Mouse (Mus musculus) gastrocnemius, adult 8-10 months (tissue): ENCODE results near the gene Kcp. TPM values are rescaled to one million over a fixed set of nuclear protein-coding genes. Genes with fewer than 3 reads are reported as not detected.

Experiments
- DNase-seq, 2 experiments: peaks; one replicate each; pipeline ENCODE4 v3.0.0; 2022; ENCODE audit warnings: low spot score in 2 of 2
- total RNA-seq, 4 experiments: library from RNA; stranded (reverse); gene quantifications; 2 replicates each; pipeline ENCODE4 v1.2.4; 2022

Kcp gene
- total RNA-seq, 4 experiments from 2014 or later = 2.2 to 6.0 (median 4.4) TPM

DNA sequence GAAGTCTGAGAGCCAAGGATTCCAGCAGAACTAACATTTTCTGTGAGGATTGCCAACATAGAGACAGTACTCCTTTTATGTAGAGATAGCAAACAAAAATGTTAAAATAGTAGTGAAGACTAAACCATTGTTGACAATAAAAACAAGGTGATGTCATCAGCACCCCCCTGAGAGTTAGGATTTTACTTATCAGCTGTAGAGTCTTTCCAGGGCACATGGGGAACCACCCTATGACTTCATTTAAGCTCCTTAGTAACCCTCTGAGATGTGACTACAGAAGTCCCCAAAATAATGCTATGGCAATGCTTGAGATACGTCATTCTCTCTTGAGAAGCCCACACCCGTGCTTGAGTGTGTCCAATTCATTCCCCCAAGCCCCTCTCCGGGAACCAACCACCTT is 44.4 kb downstream of the Kcp start:
- DNase-seq = no peak

DNA sequence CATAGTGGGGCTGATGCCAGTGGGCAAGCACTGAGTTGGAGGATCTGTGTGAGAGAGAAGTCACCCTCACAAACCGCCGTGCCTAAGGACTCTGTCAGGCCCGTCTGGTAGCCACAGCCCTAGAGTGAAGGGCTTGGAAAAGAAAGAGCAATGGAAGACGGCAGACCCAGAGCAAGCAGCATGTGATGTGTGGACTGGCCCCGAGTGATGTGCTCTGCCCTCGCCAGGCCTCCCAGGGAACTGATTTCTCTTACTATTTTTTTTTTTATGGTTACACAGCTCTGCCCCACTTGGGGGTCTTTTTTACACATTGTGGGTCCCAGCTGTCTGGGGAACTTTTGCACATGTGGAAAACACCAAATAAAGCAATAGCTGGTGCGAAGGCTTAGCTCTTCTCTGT is 46.2 kb downstream of the Kcp start:
- no peak for DNase-seq

DNA sequence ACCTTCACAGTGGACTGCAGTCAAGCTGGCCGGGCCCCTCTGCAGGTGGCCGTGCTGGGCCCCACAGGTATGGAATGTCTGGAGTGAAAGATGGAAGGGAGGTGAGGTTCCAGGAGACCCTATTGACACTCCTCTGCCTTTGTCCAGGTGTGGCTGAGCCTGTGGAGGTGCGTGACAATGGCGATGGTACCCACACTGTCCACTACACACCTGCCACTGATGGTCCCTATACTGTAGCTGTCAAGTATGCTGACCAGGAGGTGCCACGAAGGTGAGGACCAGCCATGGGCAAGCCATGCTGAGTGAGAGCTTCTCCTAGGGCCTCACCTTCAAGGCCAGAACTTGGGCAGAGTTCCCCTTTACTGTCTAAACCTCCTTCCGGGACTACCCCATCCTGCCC is 57.1 kb downstream of the Kcp start:
- no peak for DNase-seq

DNA sequence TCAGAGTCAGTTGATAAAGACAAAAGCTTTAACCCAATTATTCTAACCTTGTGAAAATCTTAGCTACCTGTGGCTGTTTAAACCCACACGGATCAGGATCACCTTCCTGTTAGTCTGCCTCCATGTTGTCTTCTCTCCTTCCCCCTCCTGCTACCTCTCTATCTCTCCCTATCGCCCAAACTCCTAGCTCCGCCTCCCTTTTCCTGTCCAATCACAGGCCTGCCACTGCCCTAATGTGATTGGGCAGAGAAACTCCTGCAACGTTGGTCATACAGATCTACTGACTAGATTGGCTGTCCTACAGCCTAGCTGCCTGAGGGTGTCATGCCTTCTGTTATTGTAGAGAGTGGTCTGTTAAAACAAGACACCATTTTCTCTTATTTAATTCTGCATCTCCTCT is 57.9 kb downstream of the Kcp start:
- no peak for DNase-seq

DNA sequence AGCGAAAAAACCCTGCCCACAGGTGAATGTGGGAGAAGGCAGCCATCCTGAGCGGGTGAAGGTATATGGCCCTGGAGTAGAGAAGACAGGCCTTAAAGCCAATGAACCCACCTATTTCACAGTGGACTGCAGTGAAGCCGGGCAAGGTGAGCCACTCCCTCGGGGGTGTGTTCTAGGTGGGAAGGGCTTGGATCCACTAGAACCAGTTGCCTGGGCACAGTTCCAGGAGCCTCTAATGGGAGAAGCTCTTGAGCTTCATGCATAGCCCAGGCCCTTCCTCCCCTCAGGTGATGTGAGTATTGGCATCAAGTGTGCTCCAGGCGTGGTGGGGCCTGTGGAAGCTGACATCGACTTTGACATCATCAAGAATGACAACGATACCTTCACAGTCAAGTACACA is 62.4 kb downstream of the Kcp start:
- DNase-seq = no peak

DNA sequence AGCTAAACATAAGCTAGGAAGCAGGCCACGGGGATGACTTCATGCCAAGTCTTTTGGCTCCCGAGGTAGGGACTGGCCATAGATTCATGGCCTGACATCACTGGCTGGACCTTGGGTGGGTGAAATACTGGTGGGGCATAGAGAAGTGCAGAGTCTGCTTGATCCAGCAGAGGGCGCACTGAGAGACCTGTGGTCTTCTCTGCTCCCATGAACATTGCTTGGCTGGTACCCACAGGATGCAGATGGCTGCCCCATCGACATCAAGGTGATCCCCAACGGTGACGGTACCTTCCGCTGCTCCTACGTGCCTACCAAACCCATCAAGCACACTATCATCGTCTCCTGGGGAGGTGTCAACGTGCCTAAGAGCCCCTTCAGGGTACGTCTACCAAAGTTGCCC is 63.0 kb downstream of the Kcp start:
- no peak for DNase-seq

DNA sequence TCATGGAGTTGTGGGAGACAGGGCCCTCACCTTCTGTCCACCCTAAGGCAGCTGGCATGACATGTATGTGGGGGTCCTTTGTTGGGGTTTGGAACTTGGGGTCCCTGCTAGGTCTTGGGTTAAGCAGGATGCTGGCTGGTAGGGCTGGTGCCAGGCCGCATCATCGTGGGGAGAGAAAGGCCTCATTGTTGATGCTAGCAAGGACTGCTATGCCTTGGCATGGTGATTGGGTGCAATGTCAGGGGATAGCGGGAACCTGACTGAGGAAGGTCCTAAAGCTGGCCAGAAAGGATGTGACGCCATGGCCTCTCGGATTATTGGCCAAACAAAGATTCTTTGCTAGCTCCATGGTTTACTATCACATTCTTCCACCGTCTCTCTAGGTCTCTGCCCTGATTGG is 68.0 kb downstream of the Kcp start:
- DNase-seq = no peak

DNA sequence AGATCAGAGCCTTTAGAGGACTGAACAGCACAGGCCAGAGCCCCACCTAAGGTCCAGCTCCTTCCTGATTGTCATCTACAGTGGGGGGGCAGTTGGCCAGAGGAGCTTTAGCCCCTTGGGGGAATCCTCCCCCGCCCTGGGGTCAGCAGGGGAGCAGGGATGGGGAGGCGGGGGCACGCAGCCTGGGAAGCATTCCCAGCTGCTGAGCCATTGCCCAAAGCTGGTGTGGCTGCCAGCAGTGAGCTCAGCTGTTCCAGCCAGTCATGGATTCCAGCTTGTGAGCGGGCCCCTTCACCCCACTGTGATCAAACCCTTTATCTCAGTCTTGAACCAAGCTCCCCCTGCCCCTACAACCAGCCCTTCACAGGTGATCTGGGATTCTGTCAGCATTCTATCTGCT is 68.5 kb downstream of the Kcp start:
- peak; percentile 63 to 64 for DNase-seq

DNA sequence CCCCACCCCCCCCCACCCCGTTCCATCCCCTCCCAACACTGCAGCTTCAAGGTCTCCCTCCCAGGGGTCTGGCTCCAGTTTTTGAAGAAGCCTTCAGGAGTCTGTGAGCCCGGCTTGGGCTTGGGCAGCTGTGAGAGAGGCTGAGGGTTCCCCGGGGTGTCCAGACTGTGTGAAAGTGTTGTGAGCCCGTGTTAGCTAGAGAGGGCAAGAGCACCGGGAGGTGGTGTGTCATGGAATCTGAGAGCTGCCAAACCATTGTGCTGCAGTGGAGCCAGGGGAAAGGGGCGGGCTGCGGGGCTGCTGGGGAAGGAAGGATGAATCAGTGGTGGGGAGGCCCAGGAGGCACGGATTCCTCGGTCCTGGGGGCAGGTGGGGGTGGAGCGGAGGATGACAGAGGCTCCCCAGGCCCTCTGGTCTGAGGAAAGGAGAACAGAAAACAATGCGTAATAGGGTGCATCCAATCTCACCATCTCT is 71.3 kb downstream of the Kcp start:
- DNase-seq = peak; percentile 53 to 56

DNA sequence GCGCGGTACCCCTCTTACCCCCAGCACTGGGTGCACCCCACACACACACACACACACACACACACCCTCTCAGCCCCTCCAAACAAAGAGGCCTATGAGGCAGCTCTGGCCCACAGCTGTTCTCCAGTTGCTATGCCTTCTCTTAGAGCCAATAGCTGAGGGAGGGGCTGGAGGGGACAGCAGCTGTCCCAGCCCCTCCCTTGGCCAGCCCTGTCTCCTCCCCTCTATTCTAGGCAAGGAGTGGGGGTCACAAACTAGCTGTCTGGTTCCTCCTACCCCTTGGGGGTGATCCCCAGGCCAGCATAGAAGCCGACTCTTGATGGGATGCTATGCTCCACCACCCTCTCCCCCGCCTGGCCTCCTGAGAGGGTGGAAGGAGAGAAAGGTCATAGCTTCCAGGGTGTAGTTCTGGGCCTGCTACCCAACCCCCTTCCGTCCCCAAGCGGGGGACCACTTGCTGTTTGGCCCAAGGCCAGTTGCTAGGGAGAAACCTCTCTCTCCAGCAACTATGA is 71.8 kb downstream of the Kcp start:
- DNase-seq = peak; percentile 42 to 48

DNA sequence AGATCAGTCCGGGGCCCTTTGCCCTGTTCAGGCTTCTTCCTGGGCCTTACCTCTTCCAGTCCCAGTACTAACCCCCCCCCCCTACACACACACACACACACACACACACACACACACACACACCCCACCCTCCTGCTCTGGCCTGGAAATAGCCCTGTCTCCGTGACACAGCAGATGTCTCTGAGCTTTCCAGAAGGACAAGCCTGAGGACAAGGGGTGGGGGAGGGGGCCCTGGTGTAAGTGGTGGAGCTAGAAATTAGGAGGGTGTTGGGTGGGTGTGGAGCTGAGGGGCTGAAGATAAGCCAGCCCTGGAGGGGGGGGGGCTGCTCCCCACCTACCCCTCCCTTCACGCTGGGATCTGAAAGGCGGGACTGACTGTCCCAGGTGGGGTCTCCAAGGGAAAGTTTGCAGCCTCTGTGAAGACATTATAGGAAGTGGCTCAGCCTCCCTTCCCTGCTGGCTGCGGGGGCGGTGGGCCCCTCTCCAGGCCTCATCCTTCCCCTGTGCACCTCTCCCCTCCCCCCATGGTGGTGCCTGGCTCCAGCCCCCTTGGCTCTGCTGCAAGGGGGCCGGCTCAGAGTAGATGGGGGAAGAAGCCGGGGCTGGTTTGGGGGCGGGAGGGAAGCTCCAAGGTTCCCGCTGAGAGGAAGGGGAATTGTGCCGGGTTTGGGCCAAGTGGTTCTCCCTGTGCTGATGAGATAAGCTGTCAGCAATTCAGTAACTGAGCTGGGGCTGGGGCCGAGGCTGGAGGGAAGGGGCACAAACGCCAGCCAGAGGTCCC is 72.7 kb downstream of the Kcp start:
- peak; percentile 47 to 62 for DNase-seq

DNA sequence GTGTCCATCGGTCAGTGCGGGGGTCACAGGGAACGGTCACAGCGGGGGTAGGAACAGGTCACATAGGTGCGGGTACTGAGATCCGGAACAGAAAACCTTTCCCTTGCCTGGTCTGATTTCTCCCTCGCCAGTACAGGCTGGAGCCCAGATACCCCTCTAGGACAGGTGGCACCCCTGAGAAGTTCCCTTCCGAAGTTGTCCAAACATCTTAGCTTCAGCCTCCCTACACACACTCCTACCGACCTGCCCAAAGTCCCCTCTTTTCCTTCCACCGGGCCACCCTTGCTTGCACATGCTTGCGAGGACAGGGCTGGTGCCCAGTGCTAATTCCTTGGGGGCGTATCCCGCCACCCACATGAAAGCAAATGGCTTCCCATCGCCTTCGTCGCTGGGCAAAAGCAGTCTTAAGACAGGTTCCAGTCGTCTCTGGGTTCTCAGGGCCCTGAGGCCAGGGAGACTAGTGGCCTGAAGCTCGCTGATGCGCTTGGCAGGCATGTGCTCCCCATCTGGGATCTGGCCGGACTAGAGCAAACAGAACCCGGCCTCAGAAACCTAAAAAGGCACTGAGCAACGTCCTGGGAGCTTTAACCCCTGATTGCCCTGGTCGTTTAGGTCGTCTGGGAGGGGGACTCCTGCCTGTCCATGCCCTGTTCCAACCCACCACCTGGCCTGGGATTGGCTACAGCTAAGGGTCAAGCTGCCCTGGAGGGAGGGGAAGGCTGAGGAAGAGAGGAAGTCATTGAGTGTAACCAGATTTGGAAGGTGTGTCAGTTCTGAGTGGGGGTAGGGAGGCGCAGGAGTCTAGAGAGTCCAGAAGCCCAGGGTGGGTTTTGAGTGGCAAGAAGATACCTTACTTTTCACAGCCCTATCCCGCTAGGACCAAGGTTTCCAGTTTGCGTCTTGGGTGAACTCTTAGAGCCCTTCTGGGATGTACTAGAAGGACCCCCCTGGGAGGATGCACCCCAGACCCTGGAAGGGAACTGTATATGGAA is 73.7 kb downstream of the Kcp start:
- DNase-seq = peak; percentile 53 to 76

DNA sequence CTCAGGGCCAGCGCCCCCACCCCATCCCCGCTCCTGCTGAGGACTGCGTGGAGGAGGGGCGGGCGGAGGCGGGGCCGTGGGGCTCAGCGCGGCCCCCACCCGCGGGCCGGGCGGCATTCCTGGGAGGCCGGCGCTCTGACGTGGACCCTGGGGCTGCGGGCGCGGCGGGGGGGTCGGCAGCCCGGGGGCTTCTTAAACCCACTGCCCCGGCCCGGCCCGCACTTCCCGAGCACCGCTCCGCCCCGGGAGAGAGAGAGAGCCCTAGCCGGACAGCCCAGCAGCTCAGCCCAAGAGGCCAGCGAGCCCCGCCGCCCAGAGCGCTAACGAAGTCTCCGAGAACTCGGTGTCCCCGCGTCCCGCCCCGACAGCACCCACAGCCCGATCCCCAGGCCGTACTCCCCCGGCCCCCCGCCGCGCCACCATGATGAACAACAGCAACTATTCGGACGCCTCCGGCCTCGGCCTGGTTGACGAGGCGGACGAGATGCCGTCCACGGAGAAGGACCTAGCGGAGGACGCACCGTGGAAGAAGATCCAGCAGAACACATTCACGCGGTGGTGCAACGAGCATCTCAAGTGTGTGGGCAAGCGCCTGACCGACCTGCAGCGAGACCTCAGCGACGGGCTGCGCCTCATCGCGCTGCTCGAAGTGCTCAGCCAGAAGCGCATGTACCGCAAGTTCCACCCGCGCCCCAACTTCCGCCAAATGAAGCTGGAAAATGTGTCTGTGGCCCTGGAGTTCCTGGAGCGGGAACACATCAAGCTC is 74.5 kb downstream of the Kcp start, which contains the start of gene Flnc:
Gene Flnc (plus strand): TSS at position 219 of the 766 bp plus-strand sequence.
- peak; percentile 60 to 64 for DNase-seq

DNA sequence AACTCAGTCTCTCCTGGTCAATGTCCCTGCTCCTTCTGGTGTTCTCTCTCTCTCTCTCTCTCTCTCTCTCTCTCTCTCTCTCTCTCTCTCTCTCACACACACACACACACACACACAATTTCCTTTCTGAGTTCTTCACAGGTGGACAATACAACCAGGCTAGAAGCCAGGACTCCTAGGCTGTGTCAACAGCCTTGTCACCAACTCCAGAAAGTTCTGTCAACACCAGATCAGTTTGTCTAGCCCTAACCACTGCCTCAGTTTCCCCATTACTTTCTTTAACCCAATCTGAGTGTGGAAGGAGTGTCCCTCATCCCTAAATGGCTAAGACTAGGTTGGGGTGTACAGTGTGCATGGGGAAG is 75.1 kb downstream of the Kcp start:
- DNase-seq = no peak

DNA sequence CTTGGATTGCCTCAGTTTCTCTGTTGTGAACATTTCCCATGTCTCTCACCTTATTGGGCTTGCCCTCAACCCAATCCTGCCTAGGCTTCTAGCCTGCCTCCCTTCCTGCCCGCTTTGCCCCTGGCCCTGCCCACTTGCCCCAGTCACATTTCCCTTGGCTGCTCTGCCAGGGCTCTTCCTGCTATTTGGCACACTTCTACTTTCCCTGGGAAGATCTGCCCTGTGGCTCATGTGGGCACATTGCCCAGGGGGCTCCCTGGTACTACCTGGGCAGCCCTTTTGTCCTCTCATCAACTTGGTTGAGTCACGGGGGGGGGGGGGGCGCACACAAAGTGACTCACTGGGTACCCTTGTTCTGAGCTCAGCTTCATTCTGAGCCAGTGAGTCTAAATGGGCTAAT is 75.6 kb downstream of the Kcp start:
- peak in 1 of 2 experiments; percentile 53 for DNase-seq

DNA sequence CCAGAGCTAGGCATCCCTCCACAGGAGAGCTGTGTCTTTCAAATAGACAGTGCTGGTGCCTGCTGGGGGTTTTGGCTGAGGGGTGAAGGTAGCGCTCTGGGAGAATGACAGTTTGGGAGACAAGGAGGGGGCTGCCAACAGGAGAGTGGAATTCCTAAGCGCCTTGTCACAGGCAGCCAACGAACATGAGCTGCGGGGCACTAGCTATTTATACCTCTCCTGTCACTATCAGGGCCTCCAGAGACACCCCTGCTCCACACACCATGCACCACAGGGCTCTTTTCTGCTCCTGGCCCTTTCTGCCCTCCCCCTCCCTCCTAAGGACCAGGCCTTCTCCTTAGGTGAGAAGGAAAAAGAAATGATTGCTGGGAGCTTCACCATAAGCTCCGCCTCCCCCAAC is 76.3 kb downstream of the Kcp start:
- peak; percentile 54 to 69 for DNase-seq

DNA sequence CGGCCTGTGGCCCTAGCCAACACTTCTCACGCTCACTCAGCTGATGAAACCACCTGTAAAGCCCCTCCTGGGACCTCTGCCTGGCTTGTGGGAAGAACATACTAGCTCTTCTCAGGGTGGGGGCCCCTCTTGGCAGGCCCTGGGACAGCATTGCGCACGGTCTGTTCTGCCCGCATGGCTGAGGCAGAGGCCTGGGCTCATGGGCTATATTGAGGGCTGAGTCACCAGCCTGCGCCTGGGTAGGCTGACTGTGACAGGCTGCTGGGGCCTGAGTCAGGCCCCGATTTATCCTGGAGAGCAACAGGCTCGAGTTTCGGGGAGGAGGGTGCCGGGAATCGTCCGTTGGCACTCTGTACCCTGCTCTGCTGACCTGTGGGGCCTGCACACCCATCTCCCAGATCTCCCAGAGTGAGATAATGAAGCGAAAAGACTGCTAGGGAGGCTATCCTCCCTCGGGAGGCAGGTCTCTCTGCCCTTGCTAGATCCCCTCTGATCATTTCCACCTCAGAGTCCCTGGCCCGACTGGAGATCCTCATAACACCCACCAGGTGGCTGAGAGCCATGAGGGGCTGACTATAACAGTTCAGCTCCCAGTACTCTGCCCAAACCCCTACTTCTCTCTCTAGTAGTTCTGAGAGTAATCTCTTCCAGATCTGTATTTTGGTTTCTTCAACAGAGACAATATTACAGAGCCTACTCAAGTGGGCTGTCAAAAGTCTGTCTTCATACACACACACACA is 76.9 kb downstream of the Kcp start:
- peak; percentile 80 to 84 for DNase-seq

DNA sequence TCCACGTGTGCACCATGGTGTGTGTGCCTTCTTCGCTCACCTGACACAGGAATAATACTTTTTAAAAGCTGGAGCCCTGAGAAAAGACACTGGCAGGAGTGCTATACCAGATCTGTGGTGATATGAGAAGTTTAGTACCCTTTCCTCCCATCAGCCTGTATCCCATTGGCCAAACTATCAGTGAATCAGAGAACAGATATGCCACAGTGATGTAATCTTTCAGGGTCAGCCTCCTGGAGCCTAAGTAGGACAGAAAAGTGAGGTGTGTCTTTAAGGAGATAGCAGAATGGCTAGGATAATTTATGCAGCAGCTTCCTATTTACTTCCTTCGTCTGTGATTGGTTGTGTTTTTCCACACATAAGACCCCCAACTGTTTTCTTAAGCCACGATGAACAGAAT is 79.6 kb downstream of the Kcp start:
- no peak for DNase-seq

DNA sequence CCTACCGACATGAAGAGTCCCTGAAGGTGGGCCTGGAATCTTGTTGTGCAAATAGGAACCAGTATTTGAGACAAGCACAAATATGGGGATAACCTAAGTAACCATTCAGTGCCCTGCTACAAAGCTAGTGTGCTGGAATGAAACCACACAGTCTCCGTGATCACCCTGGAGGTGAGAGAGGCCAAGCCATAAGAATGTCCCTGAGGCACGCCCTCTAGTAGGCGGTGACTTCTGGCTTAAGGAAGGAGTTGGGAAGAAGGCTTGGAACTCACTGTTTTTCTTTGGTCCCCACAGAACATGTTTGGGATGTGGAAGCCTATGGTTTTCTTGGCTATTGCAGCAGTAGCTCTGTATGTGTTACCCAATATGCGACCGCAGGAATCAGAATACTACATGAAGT is 81.4 kb downstream of the Kcp start:
- DNase-seq = no peak

DNA sequence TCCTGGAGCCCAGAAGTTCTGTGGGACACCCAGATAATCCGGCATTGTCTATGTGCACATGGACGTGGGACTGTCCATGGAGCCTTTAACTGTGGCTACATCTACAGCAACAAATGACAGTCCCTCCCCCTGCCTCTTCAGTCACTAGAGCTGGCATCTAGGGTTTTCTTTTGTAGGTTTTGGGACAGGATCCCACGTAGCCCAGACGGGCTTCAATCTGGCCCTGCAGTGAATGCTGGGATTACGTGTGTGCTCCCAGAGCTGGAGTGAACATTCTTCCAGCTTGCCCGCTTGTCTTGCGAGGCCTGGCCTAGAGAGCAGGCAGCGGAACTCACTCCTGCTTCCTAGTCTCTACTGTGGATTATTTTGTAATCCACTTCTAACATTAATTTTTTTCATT is 82.6 kb downstream of the Kcp start:
- no peak for DNase-seq
